Mouse (Mus musculus) urinary bladder, postnatal 25 days (tissue): Measurements from ENCODE around the gene Pdcl2.

ENCODE experiments used
- DNase-seq: peaks from one replicate; pipeline ENCODE4 v3.0.0; 2022; ENCODE audit warnings: low spot score

Gene Pdcl2

GRCm38 (mm10) chr5:76303745-76304451 lies 27.1 kb downstream of the Pdcl2 start:
- DNase-seq, result peak; percentile 68

- no peak for DNase-seq
Measured at GRCm38 (mm10) chr5:76303379-76303744, 27.6 kb downstream of the Pdcl2 start.

- no peak for DNase-seq
Measured at GRCm38 (mm10) chr5:76302009-76302408, 28.9 kb downstream of the Pdcl2 start.

DNA sequence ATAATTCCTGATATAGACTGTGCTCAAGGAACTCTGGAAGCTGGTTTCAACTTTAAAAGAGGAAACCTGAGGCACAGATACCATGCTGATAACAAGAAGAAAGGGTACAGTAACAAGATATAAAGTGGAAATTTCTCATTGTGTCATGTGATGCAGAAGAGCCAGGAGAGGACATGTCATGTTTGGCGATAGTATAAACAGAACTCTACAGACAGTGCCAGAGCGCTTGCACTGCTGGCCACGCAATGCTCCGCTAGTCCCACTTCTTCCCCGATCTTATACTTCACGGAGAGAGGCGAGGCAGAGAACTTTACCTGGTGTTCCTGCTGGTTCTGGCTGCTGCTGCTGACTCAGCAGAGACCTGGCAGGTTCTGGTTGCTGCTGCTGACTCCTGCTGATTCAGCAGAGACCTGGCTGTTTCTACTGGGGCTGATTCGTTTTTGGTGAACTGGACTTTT lies 41.7 kb downstream of the Pdcl2 start:
- DNase-seq, result peak; percentile 6

DNA sequence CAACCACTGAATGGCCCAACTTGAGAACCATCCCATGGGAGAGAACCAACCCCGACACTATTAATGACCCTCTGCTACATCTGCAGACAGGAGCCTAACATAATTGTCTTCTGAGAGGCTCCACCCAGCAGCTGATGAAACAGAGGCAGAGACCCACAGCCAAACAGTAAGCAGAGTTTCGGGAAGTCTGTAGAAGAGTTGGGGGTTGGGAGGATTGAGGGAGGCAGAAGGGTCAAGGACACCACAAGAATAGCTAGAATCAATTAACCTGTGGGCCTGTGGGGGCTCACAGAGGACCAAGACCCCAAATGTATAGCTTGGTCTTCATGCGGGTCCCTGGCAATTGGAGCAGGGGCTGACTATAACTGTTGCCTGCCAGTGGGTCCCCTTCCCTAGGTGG lies 42.7 kb downstream of the Pdcl2 start:
- DNase-seq, result no peak

DNA sequence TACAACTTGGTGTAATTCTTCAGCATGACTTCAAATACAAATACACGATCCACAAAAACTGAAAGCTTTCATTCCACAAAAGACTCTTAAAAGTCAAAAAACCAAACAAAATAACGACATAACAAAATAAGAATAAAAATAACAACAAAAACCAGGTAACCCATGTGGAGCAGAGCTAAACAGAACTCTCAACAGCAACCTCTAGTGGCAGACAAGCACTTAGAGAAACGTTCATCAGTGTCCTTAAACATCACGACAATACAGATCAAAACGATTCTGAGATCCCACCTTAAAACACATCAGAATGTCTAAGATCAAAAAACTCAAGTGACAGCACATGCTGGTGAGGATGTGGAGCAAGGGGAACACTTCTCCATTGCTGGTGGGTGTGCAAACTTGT lies 43.9 kb downstream of the Pdcl2 start:
- DNase-seq, result no peak

GRCm38 (mm10) chr5:76285699-76286098 lies 45.3 kb downstream of the Pdcl2 start:
- DNase-seq, result no peak

GRCm38 (mm10) chr5:76283890-76284289 lies 47.1 kb downstream of the Pdcl2 start:
- DNase-seq, result no peak

GRCm38 (mm10) chr5:76274977-76275376 lies 56.0 kb downstream of the Pdcl2 start:
- no peak for DNase-seq
